Mouse (Mus musculus): Measurements from ENCODE around the gene Vrk3. TPM values are rescaled to one million over a fixed set of nuclear protein-coding genes. Genes with fewer than 3 reads are reported as not detected.

Vrk3 gene
- polyA plus RNA-seq, 1 experiment from 2014 or later = 36.4 TPM

- H3K36me3 ChIP-seq (ENCODE audit: control insufficient read depth, insufficient read depth, low read length) = peaks cover 8% of the 10 kb centered on the region
- no peak overlapping the region for H3K9ac ChIP-seq (ENCODE audit: low read depth, low read length)
- H3K27ac ChIP-seq (ENCODE audit: low read depth, low read length) = no peak overlapping the region
- DNase-seq (ENCODE audit: low spot score) (no peak), ATAC-seq (replicated peaks; ENCODE audit: low FRiP score) (no peak)
- H3K9me3 ChIP-seq (ENCODE audit: control insufficient read depth, low read length) = no peaks in the 10 kb centered on the region
- H3K27me3 ChIP-seq (replicated peaks; ENCODE audit: control insufficient read depth, insufficient read depth, low read length) = no peaks in the 10 kb centered on the region
- H3K4me2 ChIP-seq = no peak overlapping the region
- 87% methylated on average over 20 of the region's 20 CpGs for WGBS
- H3K4me3 ChIP-seq (ENCODE audit: low read depth, low read length) = no peak overlapping the region
- H3K4me1 ChIP-seq (replicated peaks; ENCODE audit: control insufficient read depth, insufficient read depth, low read length) = peaks cover 10% of the 10 kb centered on the region
Measured at GRCm38 (mm10) chr7:44812651-44813325, 64.6 kb downstream of the Vrk3 start.

- ATAC-seq (replicated peaks; ENCODE audit: low FRiP score) (no peak), DNase-seq (ENCODE audit: low spot score) (peak; percentile 20)
- Histone ChIP-seq H3K4me3 (ENCODE audit: low read depth, low read length) (no peak overlapping the region), H3K27me3 (replicated peaks; ENCODE audit: control insufficient read depth, insufficient read depth, low read length) (no peaks in the 10 kb centered on the region), H3K4me1 (replicated peaks; ENCODE audit: control insufficient read depth, insufficient read depth, low read length) (peaks cover 21% of the 10 kb centered on the region), H3K9ac (ENCODE audit: low read depth, low read length) (no peak overlapping the region), H3K36me3 (ENCODE audit: control insufficient read depth, insufficient read depth, low read length) (peaks cover 14% of the 10 kb centered on the region), H3K9me3 (ENCODE audit: control insufficient read depth, low read length) (no peaks in the 10 kb centered on the region), H3K27ac (ENCODE audit: low read depth, low read length) (no peak overlapping the region), H3K4me2 (0 out of 2 replicates have a peak overlapping the region, but pooled peaks have one; percentile 4)
- WGBS = 94% methylated on average over 3 of the region's 3 CpGs
Measured at GRCm38 (mm10) chr7:44813985-44814384, 65.8 kb downstream of the Vrk3 start.

GRCm38 (mm10) chr7:44814423-44814822, 66.2 kb downstream of the Vrk3 start:
- DNase-seq (ENCODE audit: low spot score) = peak; percentile 22
- peaks cover 25% of the 10 kb centered on the region for H3K4me1 ChIP-seq (replicated peaks; ENCODE audit: control insufficient read depth, insufficient read depth, low read length)
- no peaks in the 10 kb centered on the region for H3K27me3 ChIP-seq (replicated peaks; ENCODE audit: control insufficient read depth, insufficient read depth, low read length)
- H3K27ac ChIP-seq (ENCODE audit: low read depth, low read length) = no peak overlapping the region
- H3K4me2 ChIP-seq = peak overlapping the region; percentile 99
- H3K9ac ChIP-seq (ENCODE audit: low read depth, low read length) = no peak overlapping the region
- 89% methylated on average over 4 of the region's 4 CpGs for WGBS
- no peak for ATAC-seq (replicated peaks; ENCODE audit: low FRiP score)
- H3K9me3 ChIP-seq (ENCODE audit: control insufficient read depth, low read length) = no peaks in the 10 kb centered on the region
- peaks cover 14% of the 10 kb centered on the region for H3K36me3 ChIP-seq (ENCODE audit: control insufficient read depth, insufficient read depth, low read length)
- no peak overlapping the region for H3K4me3 ChIP-seq (ENCODE audit: low read depth, low read length)

GRCm38 (mm10) chr7:44814952-44815553, 66.8 kb downstream of the Vrk3 start:
- WGBS = 38% methylated on average over 14 of the region's 14 CpGs
- ATAC-seq (replicated peaks; ENCODE audit: low FRiP score) = no peak

GRCm38 (mm10) chr7:44815721-44816469, 67.7 kb downstream of the Vrk3 start, which contains the start of the genes Nup62 and Il4i1:
Gene Nup62, plus strand, starts transcription at chr7:44816088.
Gene Il4i1, plus strand, starts transcription at chr7:44816387.
- Histone ChIP-seq H3K36me3 (ENCODE audit: control insufficient read depth, insufficient read depth, low read length) (peaks cover 19% of the 10 kb centered on the region), H3K9ac (ENCODE audit: low read depth, low read length) (peak within 1 kb of the TSS; percentile 96), H3K4me1 (replicated peaks; ENCODE audit: control insufficient read depth, insufficient read depth, low read length) (peaks cover 40% of the 10 kb centered on the region), H3K27me3 (replicated peaks; ENCODE audit: control insufficient read depth, insufficient read depth, low read length) (no peaks in the 10 kb centered on the region), H3K9me3 (ENCODE audit: control insufficient read depth, low read length) (no peaks in the 10 kb centered on the region), H3K4me3 (ENCODE audit: low read depth, low read length) (peak within 1 kb of the TSS; percentile 88), H3K4me2 (peak within 1 kb of the TSS; percentile 99), H3K27ac (ENCODE audit: low read depth, low read length) (peak within 1 kb of the TSS; percentile 97)
- whole genome bisulfite sequencing = under 1% methylated on average over 60 of the region's 62 CpGs
- ATAC-seq (replicated peaks; ENCODE audit: low FRiP score) = peak; percentile 88
- peak; percentile 99 for DNase-seq (ENCODE audit: low spot score)

More at GRCm38 (mm10) chr7:44814952-44815553, 66.8 kb downstream of the Vrk3 start:
- H3K36me3 ChIP-seq (ENCODE audit: control insufficient read depth, insufficient read depth, low read length) = peaks cover 14% of the 10 kb centered on the region
- peak; percentile 32 for DNase-seq (ENCODE audit: low spot score)
- peak overlapping the region; percentile 96 for H3K9ac ChIP-seq (ENCODE audit: low read depth, low read length)
- no peaks in the 10 kb centered on the region for H3K9me3 ChIP-seq (ENCODE audit: control insufficient read depth, low read length)
- peak overlapping the region; percentile 97 for H3K27ac ChIP-seq (ENCODE audit: low read depth, low read length)
- no peaks in the 10 kb centered on the region for H3K27me3 ChIP-seq (replicated peaks; ENCODE audit: control insufficient read depth, insufficient read depth, low read length)
- H3K4me3 ChIP-seq (ENCODE audit: low read depth, low read length) = peak overlapping the region; percentile 88
- H3K4me1 ChIP-seq (replicated peaks; ENCODE audit: control insufficient read depth, insufficient read depth, low read length) = peaks cover 32% of the 10 kb centered on the region
- peak overlapping the region; percentile 99 for H3K4me2 ChIP-seq

- ATAC-seq (replicated peaks; ENCODE audit: low FRiP score) (peak; percentile 24), DNase-seq (ENCODE audit: low spot score) (no peak)
- WGBS = under 1% methylated on average over 51 of the region's 57 CpGs
Measured at GRCm38 (mm10) chr7:44816470-44817021, 68.3 kb downstream of the Vrk3 start, which contains the start of gene Atf5. Gene Atf5, minus strand, starts transcription at chr7:44816658.

GRCm38 (mm10) chr7:44817441-44817840, 69.2 kb downstream of the Vrk3 start:
- no peak for DNase-seq (ENCODE audit: low spot score)
- peak overlapping the region; percentile 96 for H3K9ac ChIP-seq (ENCODE audit: low read depth, low read length)
- no peaks in the 10 kb centered on the region for H3K27me3 ChIP-seq (replicated peaks; ENCODE audit: control insufficient read depth, insufficient read depth, low read length)
- peak overlapping the region; percentile 88 for H3K4me3 ChIP-seq (ENCODE audit: low read depth, low read length)
- peak overlapping the region; percentile 99 for H3K4me2 ChIP-seq
- H3K9me3 ChIP-seq (ENCODE audit: control insufficient read depth, low read length) = no peaks in the 10 kb centered on the region
- peaks cover 51% of the 10 kb centered on the region for H3K4me1 ChIP-seq (replicated peaks; ENCODE audit: control insufficient read depth, insufficient read depth, low read length)
- H3K36me3 ChIP-seq (ENCODE audit: control insufficient read depth, insufficient read depth, low read length) = peaks cover 16% of the 10 kb centered on the region
- WGBS = 17% methylated on average over 3 of the region's 3 CpGs
- peak overlapping the region; percentile 97 for H3K27ac ChIP-seq (ENCODE audit: low read depth, low read length)
- ATAC-seq (replicated peaks; ENCODE audit: low FRiP score) = no peak

More at GRCm38 (mm10) chr7:44816470-44817021, 68.3 kb downstream of the Vrk3 start, which contains the start of gene Atf5:
- H3K4me1 ChIP-seq (replicated peaks; ENCODE audit: control insufficient read depth, insufficient read depth, low read length) = peaks cover 46% of the 10 kb centered on the region
- peak within 1 kb of the TSS; percentile 96 for H3K9ac ChIP-seq (ENCODE audit: low read depth, low read length)
- peak within 1 kb of the TSS; percentile 97 for H3K27ac ChIP-seq (ENCODE audit: low read depth, low read length)
- peaks cover 19% of the 10 kb centered on the region for H3K36me3 ChIP-seq (ENCODE audit: control insufficient read depth, insufficient read depth, low read length)
- H3K27me3 ChIP-seq (replicated peaks; ENCODE audit: control insufficient read depth, insufficient read depth, low read length) = no peaks in the 10 kb centered on the region
- peak within 1 kb of the TSS; percentile 99 for H3K4me2 ChIP-seq
- H3K9me3 ChIP-seq (ENCODE audit: control insufficient read depth, low read length) = no peaks in the 10 kb centered on the region
- H3K4me3 ChIP-seq (ENCODE audit: low read depth, low read length) = peak within 1 kb of the TSS; percentile 88

- Histone ChIP-seq H3K27me3 (replicated peaks; ENCODE audit: control insufficient read depth, insufficient read depth, low read length) (no peaks in the 10 kb centered on the region), H3K9me3 (ENCODE audit: control insufficient read depth, low read length) (no peaks in the 10 kb centered on the region), H3K4me2 (peak overlapping the region; percentile 99), H3K4me1 (replicated peaks; ENCODE audit: control insufficient read depth, insufficient read depth, low read length) (peaks cover 58% of the 10 kb centered on the region), H3K9ac (ENCODE audit: low read depth, low read length) (peak overlapping the region; percentile 96; the same call in 1 of the 2 replicates), H3K27ac (ENCODE audit: low read depth, low read length) (peak overlapping the region; percentile 2), H3K36me3 (ENCODE audit: control insufficient read depth, insufficient read depth, low read length) (peaks cover 15% of the 10 kb centered on the region), H3K4me3 (ENCODE audit: low read depth, low read length) (peak overlapping the region; percentile 88)
- ATAC-seq (replicated peaks; ENCODE audit: low FRiP score) (no peak), DNase-seq (ENCODE audit: low spot score) (peak; percentile 27)
- WGBS = 37% methylated on average over 2 of the region's 2 CpGs
Measured at GRCm38 (mm10) chr7:44818164-44818563, 70.0 kb downstream of the Vrk3 start.
